Mouse (Mus musculus): ENCODE results near the gene Grm4.

GRCm38 (mm10) chr17:27541261-27541660 lies 20.1 kb upstream of the Grm4 start:
- TF ChIP-seq CTCF (IDR thresholded peaks at IDR 0.05; ENCODE audit: low read depth): no peak
- TF ChIP-seq EP300 (optimal IDR thresholded peaks at IDR 0.05): no peak

All from stomach, postnatal 0 days (tissue).